Mouse (Mus musculus) liver, postnatal 0 days (tissue): ENCODE data around the gene Gm10518.

ENCODE experiments used
- CTCF ChIP-seq: sonication (generic); IDR thresholded peaks from 2 replicates; pipeline ENCODE4 v1.5.1; 2016; ENCODE audit warnings: antibody characterized with exemption, low read depth
- EP300 ChIP-seq: IDR thresholded peaks from 2 replicates; pipeline ENCODE4 v1.6.1; 2016; ENCODE audit warnings: antibody characterized with exemption, low read depth, mild to moderate bottlenecking

- TF ChIP-seq CTCF (no peak), EP300 (peak; percentile 85)
Measured at GRCm38 (mm10) chr1:179804140-179804881, 1.1 kb downstream of the Gm10518 start.
